Comparison of ENCODE assay signal across 15 mouse cellular contexts in genomic region chr17:84921666-84922376, GRCm38 (mm10). TPM values are rescaled to one million over a fixed set of nuclear protein-coding genes. Genes with fewer than 3 reads are reported as not detected.
A peak's percentile ranks its signal among the peaks of the same experiment; 100 is the strongest.
DNase-seq lines count a peak whose midpoint lies in the region; ATAC-seq lines count a peak whose summit lies in the region.
"Had no signal": no experiment of that assay in that cellular context is flagged by ENCODE, and none has a peak within 500 bp of the region (broad histone marks: within the 10 kb centered on the region; RNA-seq: fewer than 3 reads in every experiment).

No protein-coding gene starts in this region.

- 91% methylated on average over 19 of the region's 19 CpGs for WGBS in forebrain, embryonic 11.5 days

- H3K9ac ChIP-seq in forebrain, embryonic 11.5 days (ENCODE audit: low read length), result no peak overlapping the region
- H3K9ac ChIP-seq: limb, embryonic 15.5 days; neural tube, embryonic 12.5 days had no signal

- peaks cover 28% of the 10 kb centered on the region for H3K4me1 ChIP-seq in megakaryocyte, embryonic 14.5 days
- H3K4me1 ChIP-seq in forebrain, embryonic 11.5 days (replicated peaks; ENCODE audit: control insufficient read depth, insufficient read depth, low read length), result no peaks in the 10 kb centered on the region
- H3K4me1 ChIP-seq: limb, embryonic 15.5 days; neural tube, embryonic 12.5 days had no signal

- no peaks in the 10 kb centered on the region for H3K9me3 ChIP-seq in megakaryocyte, embryonic 14.5 days
- no peaks in the 10 kb centered on the region for H3K9me3 ChIP-seq in forebrain, embryonic 11.5 days (ENCODE audit: control insufficient read depth, low read length)
- H3K9me3 ChIP-seq: limb, embryonic 15.5 days; neural tube, embryonic 12.5 days had no signal

- no peak overlapping the region for H3K27ac ChIP-seq in forebrain, embryonic 11.5 days (ENCODE audit: low read depth, low read length)
- H3K27ac ChIP-seq: limb, embryonic 15.5 days; neural tube, embryonic 12.5 days had no signal

- no peaks in the 10 kb centered on the region for H3K36me3 ChIP-seq in megakaryocyte, embryonic 14.5 days (replicated peaks; ENCODE audit: low read length)
- H3K36me3 ChIP-seq in forebrain, embryonic 11.5 days (ENCODE audit: control insufficient read depth, insufficient read depth, low read length), result no peaks in the 10 kb centered on the region
- H3K36me3 ChIP-seq: limb, embryonic 15.5 days; neural tube, embryonic 12.5 days had no signal

- peak; percentile 78 for ATAC-seq in frontal cortex, adult (ENCODE audit: low TSS enrichment)
- ATAC-seq in megakaryocyte, adult 5-6 weeks (ENCODE audit: poor library complexity, severe bottlenecking), result no peak
- peak; percentile 59 for ATAC-seq in granulocyte monocyte progenitor cell, adult 5-6 weeks (replicated peaks; ENCODE audit: poor library complexity, severe bottlenecking)
- no peak for ATAC-seq in forebrain, embryonic 11.5 days (replicated peaks; ENCODE audit: low FRiP score)
- ATAC-seq: midbrain, embryonic 16.5 days had no signal

- peak overlapping the region; percentile 66 for H3K4me3 ChIP-seq in megakaryocyte, embryonic 14.5 days (replicated peaks)
- H3K4me3 ChIP-seq in forebrain, embryonic 11.5 days (ENCODE audit: low read depth, low read length), result no peak overlapping the region
- H3K4me3 ChIP-seq: erythroblast, embryonic 14.5 days; limb, embryonic 15.5 days; neural tube, embryonic 12.5 days had no signal

- no peaks in the 10 kb centered on the region for H3K27me3 ChIP-seq in megakaryocyte, embryonic 14.5 days (replicated peaks)
- no peaks in the 10 kb centered on the region for H3K27me3 ChIP-seq in forebrain, embryonic 11.5 days (ENCODE audit: control insufficient read depth, insufficient read depth, low read length)
- H3K27me3 ChIP-seq: limb, embryonic 15.5 days; neural tube, embryonic 12.5 days had no signal

- DNase-seq in frontal cortex, postnatal 36 days (ENCODE audit: low spot score in 2 of 2), result no peak
- DNase-seq in forebrain, embryonic 11.5 days (ENCODE audit: low spot score), result no peak
- no peak for DNase-seq in cerebellum, adult 9-10 months
- DNase-seq in left cerebral cortex, adult 11 months (ENCODE audit: low spot score), result no peak
- DNase-seq: kidney, postnatal 4 days; layer of hippocampus, postnatal 36 days; lung, postnatal 36 days had no signal

- no peak overlapping the region for H3K4me2 ChIP-seq in forebrain, embryonic 11.5 days (ENCODE audit: low read depth, low read length, severe bottlenecking)
- H3K4me2 ChIP-seq: limb, embryonic 15.5 days; neural tube, embryonic 12.5 days had no signal

RNA-seq across cellular contexts. Expression of gene Ppm1b, which starts 34.7 kb away (rescaled TPM):
- polyA plus RNA-seq in megakaryocyte, embryonic 14.5 days (2012; ENCODE audit: insufficient read depth, low replicate concordance), result 14.4 and 16.4 TPM in 2 replicates
- total RNA-seq in megakaryocyte, adult 5-6 weeks (2015), result 42.9 and 46.0 TPM in 2 replicates
- total RNA-seq in megakaryocyte, adult 5-6 weeks (2017), result 40.0 and 41.4 TPM in 2 replicates
- total RNA-seq in granulocyte monocyte progenitor cell, adult 5-6 weeks (2014; fragmentation: Nextera tagmentation), result 36.9 and 39.3 TPM in 2 replicates
- total RNA-seq in granulocyte monocyte progenitor cell, adult 5-6 weeks (2017), result 39.5 and 48.2 TPM in 2 replicates
- polyA plus RNA-seq in forebrain, embryonic 11.5 days (2014; fragmentation: Nextera tagmentation; extraction: Ambion mirVana), result 94.7 and 99.5 TPM in 2 replicates

Comparison
In these comparisons a context has a peak if more than half of its experiments do, and no peak if none do; other contexts are left out.
1. ATAC-seq: peak in frontal cortex, adult (single experiment) and granulocyte monocyte progenitor cell, adult 5-6 weeks (single experiment); none in megakaryocyte, adult 5-6 weeks (single experiment) and forebrain, embryonic 11.5 days (single experiment).